Mouse (Mus musculus) neural tube, embryonic 15.5 days (tissue): ENCODE results near the gene Trem2. TPM values are rescaled to one million over a fixed set of nuclear protein-coding genes. Genes with fewer than 3 reads are reported as not detected.
"Not testable (repeated sequence)": the region's sequence is repeated elsewhere in the genome, so short reads cannot be mapped to it uniquely, and the experiment has no call there.

Source experiments
- ATAC-seq: fragments of 200-750 bp; cut with Nextera tagmentation; 2 replicates; pipeline ENCODE4 v1.8.0; 2017; ENCODE audit warnings: mild to moderate bottlenecking, moderate TSS enrichment, moderate library complexity; ENCODE audit not compliant: low FRiP score
- H3K27ac ChIP-seq: fragments of 300-500 bp; sonication (generic); replicated peaks from 2 replicates; pipeline ENCODE4 v1.5.1; 2015; ENCODE audit warnings: mild to moderate bottlenecking, inconsistent platforms
- H3K27me3 ChIP-seq: fragments of 300-500 bp; sonication (generic); replicated peaks from 2 replicates; pipeline ENCODE4 v1.6.1; 2015; ENCODE audit warnings: inconsistent platforms
- H3K36me3 ChIP-seq: fragments of 300-500 bp; sonication (generic); 2 replicates; pipeline ENCODE4 v1.6.1; 2015; ENCODE audit warnings: inconsistent platforms
- H3K4me1 ChIP-seq: fragments of 300-500 bp; sonication (generic); 2 replicates; pipeline ENCODE4 v1.6.1; 2015; ENCODE audit warnings: inconsistent platforms
- H3K4me2 ChIP-seq: fragments of 300-500 bp; sonication (generic); 2 replicates; pipeline ENCODE4 v1.6.1; 2015; ENCODE audit warnings: inconsistent platforms, mild to moderate bottlenecking, moderate library complexity
- H3K4me3 ChIP-seq: fragments of 300-500 bp; sonication (generic); replicated peaks from 2 replicates; pipeline ENCODE4 v1.5.1; 2015; ENCODE audit warnings: mild to moderate bottlenecking, inconsistent platforms
- H3K9ac ChIP-seq: fragments of 300-500 bp; sonication (generic); replicated peaks from 2 replicates; pipeline ENCODE4 v1.6.1; 2015; ENCODE audit warnings: mild to moderate bottlenecking, inconsistent platforms
- H3K9me3 ChIP-seq: fragments of 300-500 bp; sonication (generic); replicated peaks from 2 replicates; pipeline ENCODE4 v1.6.1; 2016; ENCODE audit warnings: inconsistent platforms
- WGBS: fragments of 180-500 bp; shearing (Covaris S2); methylation state at CpG from one replicate; pipeline ENCODE4 v1.1.7; 2015; ENCODE audit warnings: mixed read lengths; 5-methylcytosine and 5-hydroxymethylcytosine counted together
- polyA plus RNA-seq: library from polyadenylated mRNA; unstranded; fragments of >200 nt; fragmentation: Nextera tagmentation; extraction: Ambion mirVana; gene quantifications from 2 replicates; pipeline ENCODE4 v1.2.1, GENCODE M21; 2015

Gene Trem2
- 5.0 and 6.1 TPM in 2 replicates for polyA plus RNA-seq

DNA sequence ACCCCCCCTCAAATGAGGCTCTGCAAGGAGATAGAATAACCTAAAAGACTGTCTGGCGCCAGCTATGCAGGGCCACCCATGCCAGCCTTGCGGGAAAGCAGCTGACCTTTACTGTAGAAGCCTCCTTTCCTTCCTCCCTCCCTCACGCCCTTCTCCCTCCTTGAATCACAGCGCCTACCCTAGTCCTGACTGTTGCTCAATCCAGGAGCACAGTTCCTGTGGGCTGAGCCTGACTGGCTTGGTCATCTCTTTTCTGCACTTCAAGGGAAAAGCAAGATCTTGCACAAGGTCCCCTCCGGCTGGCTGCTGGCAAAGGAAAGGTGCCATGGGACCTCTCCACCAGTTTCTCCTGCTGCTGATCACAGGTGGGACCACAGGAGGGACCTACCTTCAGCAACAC, at the start of gene Trem2:
Trem2 (plus strand) TSS at position 171 of the 400 bp plus-strand sequence.
- H3K9me3 ChIP-seq = no peaks in the 10 kb centered on the region
- no peaks in the 10 kb centered on the region for H3K27me3 ChIP-seq
- H3K4me3 ChIP-seq = no peak within 1 kb of the TSS
- no peaks in the 10 kb centered on the region for H3K4me1 ChIP-seq
- H3K36me3 ChIP-seq = no peaks in the 10 kb centered on the region
- no peak within 1 kb of the TSS for H3K27ac ChIP-seq
- H3K4me2 ChIP-seq = no peak within 1 kb of the TSS
- no peak for ATAC-seq
- WGBS = 81% methylated on average over 5 of the region's 5 CpGs
- no peak within 1 kb of the TSS for H3K9ac ChIP-seq

DNA sequence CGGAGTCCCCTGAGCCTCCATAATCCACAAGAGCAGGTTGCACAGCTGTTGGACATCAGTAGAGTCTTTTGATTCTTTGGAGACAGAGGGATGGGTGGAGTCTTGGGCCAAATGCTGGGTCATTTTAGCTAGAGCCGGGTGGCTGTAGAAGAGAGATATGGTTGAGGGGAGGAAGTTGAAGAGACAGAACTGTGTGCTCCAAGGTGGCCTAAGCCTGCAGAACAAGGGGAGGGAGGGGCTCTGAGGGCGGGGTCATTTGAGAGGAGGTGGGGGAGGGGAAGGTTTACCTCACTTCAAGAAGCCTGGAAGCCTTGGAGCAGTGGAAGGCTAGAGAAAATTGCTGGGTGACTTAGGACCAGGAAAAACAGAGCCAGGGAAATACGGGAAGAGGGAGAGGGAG, 47.0 kb upstream of the Trem2 start, which contains the start of gene Treml2:
Treml2 (plus strand) TSS at position 296 of the 400 bp plus-strand sequence.
- H3K27me3 ChIP-seq = no peaks in the 10 kb centered on the region
- no peaks in the 10 kb centered on the region for H3K4me1 ChIP-seq
- H3K36me3 ChIP-seq = no peaks in the 10 kb centered on the region
- 40% methylated on average over 3 of the region's 4 CpGs for WGBS
- H3K9ac ChIP-seq = no peak within 1 kb of the TSS
- H3K27ac ChIP-seq = no peak within 1 kb of the TSS
- H3K4me2 ChIP-seq = no peak within 1 kb of the TSS
- no peaks in the 10 kb centered on the region for H3K9me3 ChIP-seq
- H3K4me3 ChIP-seq = no peak within 1 kb of the TSS
- no peak for ATAC-seq

DNA sequence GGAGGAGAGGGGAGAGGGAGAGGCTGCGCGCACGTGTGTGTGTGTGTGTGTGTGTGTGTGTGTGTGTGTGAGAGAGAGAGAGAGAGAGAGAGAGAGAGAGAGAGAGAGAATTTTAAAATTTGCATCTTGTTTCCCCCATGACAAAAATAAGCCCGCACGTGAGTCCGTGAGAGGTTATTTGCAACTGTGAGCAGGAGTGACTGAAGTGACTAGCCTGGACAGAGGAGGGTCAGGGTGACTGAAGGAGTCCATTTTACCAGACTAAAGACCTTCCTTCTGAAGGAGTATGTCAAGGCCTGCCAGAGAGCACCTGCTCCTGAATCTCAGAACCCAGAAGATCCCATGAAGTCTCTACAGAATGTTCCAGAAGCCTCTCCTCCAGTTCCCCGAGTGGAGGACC, 46.4 kb upstream of the Trem2 start:
- no peak overlapping the region for H3K9ac ChIP-seq
- H3K4me1 ChIP-seq = no peaks in the 10 kb centered on the region
- 62% methylated on average over 7 of the region's 7 CpGs for WGBS
- no peak overlapping the region for H3K4me3 ChIP-seq
- H3K27me3 ChIP-seq = no peaks in the 10 kb centered on the region
- no peak overlapping the region for H3K27ac ChIP-seq
- H3K36me3 ChIP-seq = no peaks in the 10 kb centered on the region
- no peaks in the 10 kb centered on the region for H3K9me3 ChIP-seq
- ATAC-seq = no peak
- H3K4me2 ChIP-seq = no peak overlapping the region

DNA sequence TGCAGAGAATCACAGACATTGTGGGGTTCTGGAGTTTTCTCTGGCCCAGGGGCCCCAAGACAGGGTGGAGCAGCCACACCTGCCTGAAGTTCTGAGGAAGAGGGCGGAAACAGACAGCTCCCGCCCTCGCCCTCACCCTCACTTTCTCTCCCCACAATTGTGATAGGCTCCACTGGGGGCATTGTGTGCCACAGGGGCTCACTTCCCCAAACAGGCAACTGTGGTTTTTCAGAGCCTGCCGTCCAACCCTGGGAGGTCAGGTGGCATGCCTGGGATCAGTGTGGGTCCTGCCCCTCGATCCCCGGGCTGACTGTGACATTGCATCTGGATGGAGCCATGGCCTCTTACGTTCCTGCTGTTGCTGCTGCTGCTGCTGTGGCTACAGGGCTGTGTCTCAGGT, 46.0 kb upstream of the Trem2 start:
- Histone ChIP-seq H3K4me1 (no peaks in the 10 kb centered on the region), H3K9me3 (no peaks in the 10 kb centered on the region), H3K27ac (no peak overlapping the region), H3K4me2 (no peak overlapping the region), H3K36me3 (no peaks in the 10 kb centered on the region), H3K27me3 (no peaks in the 10 kb centered on the region), H3K9ac (no peak overlapping the region), H3K4me3 (no peak overlapping the region)
- ATAC-seq = no peak
- 73% methylated on average over 7 of the region's 7 CpGs for WGBS

DNA sequence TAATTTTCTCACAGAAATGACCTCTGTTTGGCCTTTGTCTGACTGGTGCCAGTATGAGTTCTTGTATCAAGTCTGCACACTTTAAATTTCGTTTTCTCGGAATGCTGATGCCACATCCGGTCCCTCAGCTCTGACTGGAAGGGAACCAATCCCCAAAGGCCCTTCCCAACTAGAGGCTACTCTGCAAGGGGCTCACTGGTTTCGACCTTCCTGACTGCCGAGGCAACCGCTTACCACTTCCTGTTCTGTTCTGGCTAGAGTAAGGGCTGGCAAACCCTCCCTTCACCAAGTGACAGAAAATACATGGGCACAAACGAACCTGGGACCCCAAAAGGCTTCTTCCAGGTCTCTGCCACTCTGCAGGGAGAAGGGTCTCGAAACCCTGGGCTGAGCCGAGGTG, 45.3 kb upstream of the Trem2 start:
- no peaks in the 10 kb centered on the region for H3K9me3 ChIP-seq
- no peak overlapping the region for H3K27ac ChIP-seq
- no peak overlapping the region for H3K9ac ChIP-seq
- no peak overlapping the region for H3K4me3 ChIP-seq
- ATAC-seq = no peak
- no peaks in the 10 kb centered on the region for H3K27me3 ChIP-seq
- H3K36me3 ChIP-seq = no peaks in the 10 kb centered on the region
- no peaks in the 10 kb centered on the region for H3K4me1 ChIP-seq
- WGBS = 83% methylated on average over 9 of the region's 9 CpGs
- no peak overlapping the region for H3K4me2 ChIP-seq

DNA sequence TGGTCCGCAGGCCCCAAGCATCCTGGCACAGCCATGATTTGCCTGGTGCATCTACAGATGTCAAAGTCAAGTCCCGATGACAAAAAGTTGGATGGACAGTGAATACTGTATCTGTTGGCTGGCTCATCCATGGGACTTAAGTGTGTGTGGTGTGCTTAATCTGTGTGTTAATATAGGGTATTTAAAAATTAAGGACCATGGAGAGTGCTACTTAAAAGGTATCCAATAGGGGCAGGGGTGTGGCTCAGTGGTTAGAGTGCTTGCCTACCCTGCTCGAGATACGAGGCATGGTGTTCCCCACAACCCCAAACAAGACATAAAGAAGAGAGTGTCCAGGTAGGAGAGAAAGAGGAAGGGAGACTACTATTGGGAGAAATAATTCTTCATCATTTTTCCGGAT, 44.4 kb upstream of the Trem2 start:
- H3K27me3 ChIP-seq = no peaks in the 10 kb centered on the region
- no peaks in the 10 kb centered on the region for H3K4me1 ChIP-seq
- no peak for ATAC-seq
- no peaks in the 10 kb centered on the region for H3K36me3 ChIP-seq
- no peak overlapping the region for H3K4me2 ChIP-seq
- H3K9me3 ChIP-seq = no peaks in the 10 kb centered on the region
- WGBS = 94% methylated on average over 5 of the region's 5 CpGs
- H3K27ac ChIP-seq = no peak overlapping the region
- no peak overlapping the region for H3K9ac ChIP-seq
- no peak overlapping the region for H3K4me3 ChIP-seq

DNA sequence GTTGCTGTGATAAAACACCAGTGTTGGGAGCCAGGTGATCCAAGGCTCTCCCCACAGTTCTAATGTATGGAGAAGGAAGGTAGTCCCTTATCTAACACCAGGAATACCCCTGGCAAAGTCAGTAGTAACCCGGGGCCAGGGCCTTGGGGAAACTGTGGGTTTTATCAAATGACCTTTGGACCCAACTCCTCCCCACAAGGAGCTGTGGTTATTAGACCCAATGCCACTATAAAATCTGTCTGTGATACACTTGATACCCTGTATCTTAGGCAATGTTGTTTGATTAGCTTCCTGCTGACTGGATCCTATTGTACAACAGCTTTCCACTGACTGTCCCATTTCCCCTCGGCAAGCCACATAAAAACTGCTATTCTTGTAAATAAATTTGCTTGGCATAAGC, 34.1 kb upstream of the Trem2 start:
- H3K27ac ChIP-seq = no peak overlapping the region
- H3K9ac ChIP-seq = no peak overlapping the region
- no peak overlapping the region for H3K4me2 ChIP-seq
- no peak for ATAC-seq
- H3K36me3 ChIP-seq = no peaks in the 10 kb centered on the region
- no peaks in the 10 kb centered on the region for H3K9me3 ChIP-seq
- no peaks in the 10 kb centered on the region for H3K27me3 ChIP-seq
- 75% methylated on average over 2 of the region's 2 CpGs for WGBS
- no peaks in the 10 kb centered on the region for H3K4me1 ChIP-seq
- no peak overlapping the region for H3K4me3 ChIP-seq

DNA sequence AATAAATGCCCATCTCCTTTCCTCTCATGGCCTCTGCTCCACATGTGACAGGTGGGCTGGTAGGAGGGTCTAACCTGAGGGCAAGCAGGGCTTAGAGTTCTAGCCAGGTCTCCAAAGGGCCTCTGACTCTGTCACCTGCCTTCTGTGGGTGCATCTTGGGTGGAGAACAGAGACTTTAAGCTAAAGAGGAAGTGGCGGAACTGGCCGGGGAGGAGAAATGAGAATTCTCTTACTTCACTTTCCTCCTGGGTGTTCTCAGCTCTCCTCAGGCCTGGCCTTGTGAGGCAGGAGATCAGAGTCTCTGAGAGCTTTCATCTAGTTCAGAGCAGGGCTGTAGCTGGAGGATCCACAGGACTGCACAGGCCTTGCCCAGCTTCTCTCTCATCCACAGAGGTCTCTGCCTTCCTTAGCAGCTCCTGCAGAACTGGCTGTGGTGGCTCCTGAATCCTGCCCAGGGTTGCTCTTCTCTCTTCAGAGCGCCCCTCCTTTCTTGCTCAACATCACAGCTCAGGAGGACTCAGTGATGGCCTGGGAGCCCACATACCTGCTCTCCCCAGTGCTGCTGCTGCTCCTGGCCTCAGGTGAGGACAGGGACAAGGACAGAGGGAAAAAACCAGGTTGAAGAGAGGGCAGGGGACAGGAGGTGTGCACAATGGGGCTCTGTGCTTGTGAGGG, 30.2 kb upstream of the Trem2 start, which contains the start of gene B430306N03Rik:
B430306N03Rik (plus strand) TSS at position 237 of the 675 bp plus-strand sequence.
- not testable (repeated sequence) for H3K9ac ChIP-seq, H3K4me2 ChIP-seq, H3K9me3 ChIP-seq, H3K27me3 ChIP-seq, H3K36me3 ChIP-seq, H3K27ac ChIP-seq, ATAC-seq, H3K4me3 ChIP-seq, H3K4me1 ChIP-seq
- 92% methylated on average over 3 of the region's 3 CpGs for WGBS

DNA sequence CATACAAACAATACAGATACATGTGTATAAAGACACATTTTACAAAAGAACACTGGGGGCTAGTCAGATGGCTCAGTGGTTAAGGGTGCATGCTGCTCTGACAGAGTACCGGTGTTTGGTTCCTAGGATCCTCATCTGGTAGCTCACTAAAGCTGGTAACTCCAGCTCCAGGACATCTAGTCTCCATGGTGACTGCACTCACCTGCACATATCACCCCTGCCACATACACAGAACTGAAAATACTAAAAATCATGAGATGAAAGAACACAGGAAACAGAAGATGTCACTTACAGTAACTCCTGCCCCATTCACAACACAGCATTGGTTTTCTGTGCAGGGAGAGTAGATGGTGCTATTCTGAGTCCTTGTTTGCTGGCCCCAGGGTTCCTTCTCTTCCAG, 27.5 kb upstream of the Trem2 start:
- Histone ChIP-seq H3K36me3 (no peaks in the 10 kb centered on the region), H3K4me1 (no peaks in the 10 kb centered on the region), H3K4me2 (no peak overlapping the region), H3K27ac (no peak overlapping the region), H3K9ac (no peak overlapping the region), H3K4me3 (no peak overlapping the region), H3K9me3 (no peaks in the 10 kb centered on the region), H3K27me3 (no peaks in the 10 kb centered on the region)
- no peak for ATAC-seq
- 88% methylated on average over 1 of the region's 1 CpGs for WGBS

DNA sequence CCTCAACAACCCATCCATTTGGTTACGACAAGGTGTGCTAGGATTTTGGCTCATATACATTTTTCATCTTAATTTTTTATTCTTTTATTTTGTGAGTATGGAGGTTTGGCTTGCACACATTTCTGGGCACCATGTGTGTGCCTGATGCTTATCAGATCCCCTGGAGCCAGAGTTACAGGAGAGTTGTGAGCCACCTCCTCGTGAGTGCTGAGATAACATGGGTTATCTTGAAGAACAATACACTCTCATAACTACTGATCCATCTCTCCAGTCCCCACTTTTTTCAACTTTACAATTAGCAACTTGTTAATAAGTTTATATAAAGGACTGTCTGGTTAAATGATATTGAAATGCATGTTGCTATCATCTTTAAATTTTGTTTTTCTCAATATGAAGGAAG, 24.9 kb upstream of the Trem2 start:
- no peaks in the 10 kb centered on the region for H3K27me3 ChIP-seq
- WGBS = 86% methylated on average over 2 of the region's 2 CpGs
- H3K36me3 ChIP-seq = no peaks in the 10 kb centered on the region
- no peaks in the 10 kb centered on the region for H3K9me3 ChIP-seq
- no peak overlapping the region for H3K4me2 ChIP-seq
- ATAC-seq = no peak
- no peak overlapping the region for H3K4me3 ChIP-seq
- no peaks in the 10 kb centered on the region for H3K4me1 ChIP-seq
- no peak overlapping the region for H3K9ac ChIP-seq
- H3K27ac ChIP-seq = no peak overlapping the region

DNA sequence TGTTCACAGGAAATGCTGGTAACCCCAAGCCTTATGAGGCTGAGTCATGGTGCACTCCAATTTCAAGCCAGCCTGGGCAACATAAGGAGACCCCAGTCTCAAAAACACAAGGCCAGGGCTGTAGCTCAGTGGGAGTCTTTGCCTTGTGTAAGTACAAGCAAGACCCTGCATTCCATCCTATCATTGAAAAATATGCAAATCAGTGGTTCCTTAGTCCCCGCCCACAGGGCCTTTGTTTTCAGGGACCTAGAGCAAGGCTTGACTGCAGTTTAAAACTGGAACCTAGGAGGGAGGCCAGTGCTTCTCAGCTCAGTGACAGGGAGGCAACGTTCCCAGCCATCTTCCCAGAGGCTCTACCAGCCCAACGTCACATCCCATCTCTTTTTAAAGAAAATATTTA, 23.0 kb upstream of the Trem2 start:
- no peak overlapping the region for H3K27ac ChIP-seq
- ATAC-seq = no peak

DNA sequence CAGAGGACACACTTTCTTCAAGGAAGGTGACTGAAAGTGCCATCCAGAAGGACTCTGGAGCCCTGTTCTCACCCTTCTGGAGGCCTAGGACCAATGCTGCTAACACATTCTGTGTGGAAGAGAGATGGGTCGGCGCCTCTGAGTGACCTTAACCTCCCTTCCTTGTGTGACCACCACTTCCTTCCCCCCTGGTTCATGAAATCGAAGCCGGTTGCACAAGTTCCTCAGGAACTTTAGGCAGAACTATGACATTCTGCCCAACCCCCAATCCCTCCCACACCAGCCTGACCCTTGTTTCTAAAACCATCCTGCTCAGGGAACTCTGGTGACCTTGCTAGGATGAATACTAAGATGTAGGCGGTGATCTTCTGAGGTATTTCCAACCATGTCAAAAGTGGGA, 21.9 kb upstream of the Trem2 start:
- 90% methylated on average over 5 of the region's 5 CpGs for WGBS
- H3K36me3 ChIP-seq = no peaks in the 10 kb centered on the region
- H3K4me3 ChIP-seq = no peak overlapping the region
- H3K27ac ChIP-seq = no peak overlapping the region
- no peak overlapping the region for H3K9ac ChIP-seq
- no peaks in the 10 kb centered on the region for H3K9me3 ChIP-seq
- no peak overlapping the region for H3K4me2 ChIP-seq
- H3K27me3 ChIP-seq = no peaks in the 10 kb centered on the region
- no peak for ATAC-seq
- no peaks in the 10 kb centered on the region for H3K4me1 ChIP-seq

More for the DNA sequence above, 23.0 kb upstream of the Trem2 start:
- Histone ChIP-seq H3K9me3 (no peaks in the 10 kb centered on the region), H3K4me1 (no peaks in the 10 kb centered on the region), H3K4me2 (no peak overlapping the region), H3K36me3 (no peaks in the 10 kb centered on the region), H3K27me3 (no peaks in the 10 kb centered on the region), H3K4me3 (no peak overlapping the region), H3K9ac (no peak overlapping the region)
- 61% methylated on average over 3 of the region's 3 CpGs for WGBS
